Mouse (Mus musculus) kidney, adult 2 months (tissue): ENCODE measurements at regions not wholly inside any gene's neighbourhood (a gene's known extent, or its start where the extent isn't known, plus 50 kb on each side); places are given as distances from the start of the nearest gene placed in this dataset.

Experiments
- DNase-seq: peaks from one replicate; pipeline ENCODE4 v3.0.0; 2021
- H3K27ac ChIP-seq: fragments of 200-500 bp; 2 replicates; pipeline ENCODE4 v1.5.1; 2012; ENCODE audit warnings: low read depth, low read length, control low read depth, inconsistent platforms; ENCODE audit not compliant: insufficient read depth
- H3K27me3 ChIP-seq: fragments of 200-500 bp; replicated peaks from 2 replicates; pipeline ENCODE4 v1.6.1; 2012; ENCODE audit warnings: mild to moderate bottlenecking, moderate library complexity, low read length, inconsistent platforms; ENCODE audit not compliant: control insufficient read depth, insufficient read depth
- H3K36me3 ChIP-seq: fragments of 200-500 bp; 2 replicates; pipeline ENCODE4 v1.6.1; 2012; ENCODE audit warnings: mild to moderate bottlenecking, moderate library complexity, low read length, inconsistent platforms; ENCODE audit not compliant: control insufficient read depth, insufficient read depth
- H3K4me1 ChIP-seq: fragments of 200-500 bp; 2 replicates; pipeline ENCODE4 v1.6.1; 2011; ENCODE audit warnings: low read length; ENCODE audit not compliant: control insufficient read depth, insufficient read depth
- H3K4me3 ChIP-seq: fragments of 200-500 bp; 2 replicates; pipeline ENCODE4 v1.5.1; 2011; ENCODE audit warnings: mild to moderate bottlenecking, low read depth, low read length, control low read depth; ENCODE audit not compliant: insufficient read depth
- CTCF ChIP-seq: fragments of 200-500 bp; conservative IDR thresholded peaks from 2 replicates; pipeline ENCODE4 v1.5.1; 2011; ENCODE audit warnings: low read depth, mild to moderate bottlenecking, control low read depth, low read length, moderate library complexity, mixed read lengths; ENCODE audit not compliant: insufficient read depth, insufficient read length
- POLR2A ChIP-seq: fragments of 200-500 bp; IDR thresholded peaks from one replicate; pipeline ENCODE4 v1.6.1; 2011; ENCODE audit warnings: low read depth, low read length, control low read depth
- WGBS: fragments of 180-500 bp; shearing (Covaris S2); methylation state at CpG from one replicate; pipeline ENCODE4 v1.1.7; 2018; 5-methylcytosine and 5-hydroxymethylcytosine counted together

DNA sequence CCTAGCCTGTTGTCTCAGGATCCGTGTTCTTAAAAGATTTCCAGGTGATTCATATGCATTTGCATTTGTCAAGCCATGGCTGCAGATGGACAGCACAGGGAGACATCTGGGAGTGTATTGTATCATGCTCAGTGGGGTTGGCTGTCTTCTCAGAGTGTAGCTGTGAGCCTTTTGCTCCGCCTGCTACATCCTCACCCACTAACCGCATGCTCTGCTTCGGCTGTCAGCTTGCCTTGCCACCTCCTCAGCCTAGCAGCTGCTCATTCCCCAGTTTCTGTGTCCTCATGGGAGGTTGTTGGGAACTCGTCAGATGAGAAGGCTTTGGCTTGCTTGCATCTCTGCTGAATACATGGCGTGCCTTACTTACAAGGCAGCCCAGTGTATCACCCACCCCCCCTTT lies 174.5 kb upstream of the C9orf72 start:
- WGBS, result 76% methylated on average over 6 of the region's 6 CpGs
- Histone ChIP-seq H3K4me1 (no peaks in the 10 kb centered on the region), H3K36me3 (no peaks in the 10 kb centered on the region), H3K27ac (no peak overlapping the region), H3K27me3 (no peaks in the 10 kb centered on the region; the same call in 1 of the 2 replicates), H3K4me3 (no peak overlapping the region)
- no peak for DNase-seq
- no peak for TF ChIP-seq POLR2A
- TF ChIP-seq CTCF, result no peak

DNA sequence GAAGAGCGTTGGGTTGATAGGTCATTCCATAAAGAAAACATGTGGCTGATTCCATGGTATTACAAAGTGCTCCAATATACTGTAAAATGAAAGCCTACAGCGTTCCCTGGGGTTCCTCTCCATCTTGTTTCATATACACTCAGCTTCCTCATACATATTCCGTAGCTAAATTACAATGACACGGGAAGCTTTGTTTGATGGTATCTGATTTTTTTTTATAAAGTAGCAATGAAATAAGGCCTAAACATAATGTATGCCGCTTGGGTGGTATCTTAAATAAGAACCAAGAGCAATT lies 169.6 kb upstream of the C9orf72 start:
- H3K4me3 ChIP-seq, result no peak overlapping the region
- WGBS, result 95% methylated on average over 5 of the region's 5 CpGs
- no peaks in the 10 kb centered on the region; the same call in 1 of the 2 replicates for H3K27me3 ChIP-seq
- TF ChIP-seq POLR2A (no peak), CTCF (no peak)
- no peak for DNase-seq
- H3K36me3 ChIP-seq, result no peaks in the 10 kb centered on the region
- H3K27ac ChIP-seq, result no peak overlapping the region
- no peaks in the 10 kb centered on the region for H3K4me1 ChIP-seq

- Histone ChIP-seq H3K36me3 (no peaks in the 10 kb centered on the region), H3K27me3 (no peaks in the 10 kb centered on the region; the same call in 1 of the 2 replicates), H3K4me1 (no peaks in the 10 kb centered on the region), H3K4me3 (no peak overlapping the region), H3K27ac (no peak overlapping the region)
- WGBS, result 44% methylated on average over 16 of the region's 16 CpGs
- TF ChIP-seq CTCF (no peak), POLR2A (no peak)
- DNase-seq, result no peak
These were observed 169.0 kb upstream of the C9orf72 start for GRCm38 (mm10) chr4:35394821-35395582.

- no peak overlapping the region for H3K4me3 ChIP-seq
- DNase-seq, result no peak
- H3K27me3 ChIP-seq, result no peaks in the 10 kb centered on the region
- TF ChIP-seq CTCF (no peak), POLR2A (no peak)
- H3K27ac ChIP-seq, result no peak overlapping the region
- H3K4me1 ChIP-seq, result no peaks in the 10 kb centered on the region
- 61% methylated on average over 4 of the region's 4 CpGs for WGBS
- H3K36me3 ChIP-seq, result no peaks in the 10 kb centered on the region
These were observed 149.8 kb upstream of the C9orf72 start for GRCm38 (mm10) chr4:35375791-35376190.

DNA sequence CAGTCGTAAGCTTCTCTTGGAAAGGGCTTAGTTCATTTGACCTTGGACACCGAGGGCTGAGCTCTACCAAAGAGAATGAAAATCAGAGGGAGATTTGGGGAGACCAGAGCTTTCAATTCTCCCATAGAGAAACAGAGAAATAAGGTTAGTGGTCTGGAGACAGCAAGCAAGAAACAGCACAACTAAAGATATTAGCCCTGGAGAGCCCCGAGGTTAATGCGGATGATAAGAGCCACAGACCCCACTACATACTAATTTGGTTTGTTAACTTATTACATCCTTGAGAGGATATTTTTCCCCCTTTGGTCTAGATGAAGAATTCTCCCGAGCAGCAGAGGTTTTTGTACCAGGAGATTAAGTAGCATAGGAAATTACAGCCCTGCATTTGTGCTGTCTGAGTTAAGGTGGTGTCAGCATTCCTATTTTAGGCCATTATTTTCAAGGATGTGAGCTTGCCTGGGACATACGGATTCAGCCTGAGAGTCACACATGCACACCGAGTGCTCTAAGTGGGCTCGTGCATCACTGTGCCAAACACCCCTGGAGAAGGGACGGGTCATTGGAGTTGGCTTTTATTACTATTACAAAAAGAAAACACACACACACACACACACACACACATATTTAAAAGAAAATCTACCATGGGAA lies 147.4 kb upstream of the C9orf72 start:
- TF ChIP-seq CTCF (no peak), POLR2A (no peak)
- Histone ChIP-seq H3K4me3 (no peak overlapping the region), H3K27ac (no peak overlapping the region), H3K27me3 (no peaks in the 10 kb centered on the region), H3K36me3 (no peaks in the 10 kb centered on the region), H3K4me1 (no peaks in the 10 kb centered on the region)
- DNase-seq, result no peak
- WGBS, result 58% methylated on average over 9 of the region's 9 CpGs

DNA sequence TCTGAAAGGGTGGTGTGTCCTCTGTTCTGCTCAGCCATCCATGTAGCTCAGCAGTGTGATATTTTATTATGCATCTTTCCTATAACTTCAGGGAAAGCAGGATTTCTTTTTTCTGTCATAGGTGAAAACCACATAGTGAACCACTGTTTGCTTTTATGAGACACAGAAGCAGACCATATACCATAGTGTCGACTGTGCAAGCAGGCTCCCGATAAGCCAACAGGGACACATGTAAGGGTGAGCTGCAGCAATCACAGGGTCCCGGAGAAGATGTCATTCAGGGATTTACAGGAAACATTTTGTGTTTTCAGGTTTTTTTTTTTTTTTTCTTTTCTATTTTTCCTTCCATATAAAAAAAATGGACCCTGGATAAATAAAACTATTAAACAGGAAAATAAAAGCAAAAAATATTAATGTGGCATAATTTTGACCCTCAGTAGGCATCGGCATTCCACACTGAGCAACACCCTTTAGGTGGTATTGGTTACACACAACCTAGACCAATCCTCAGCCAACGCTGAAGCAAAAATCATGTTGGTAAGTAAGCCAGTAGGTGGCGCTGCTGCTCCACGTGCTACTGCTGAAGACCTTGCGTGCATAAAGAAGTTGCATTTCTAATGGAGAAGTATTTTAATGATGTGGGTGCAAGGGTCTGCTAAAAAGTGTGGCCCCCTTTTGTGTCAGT lies 146.7 kb upstream of the C9orf72 start:
- TF ChIP-seq POLR2A, result no peak
- peak; percentile 99 for TF ChIP-seq CTCF
- Histone ChIP-seq H3K4me3 (no peak overlapping the region), H3K36me3 (no peaks in the 10 kb centered on the region), H3K4me1 (no peaks in the 10 kb centered on the region), H3K27me3 (no peaks in the 10 kb centered on the region), H3K27ac (no peak overlapping the region)
- DNase-seq, result peak; percentile 71
- 23% methylated on average over 8 of the region's 8 CpGs for WGBS

DNA sequence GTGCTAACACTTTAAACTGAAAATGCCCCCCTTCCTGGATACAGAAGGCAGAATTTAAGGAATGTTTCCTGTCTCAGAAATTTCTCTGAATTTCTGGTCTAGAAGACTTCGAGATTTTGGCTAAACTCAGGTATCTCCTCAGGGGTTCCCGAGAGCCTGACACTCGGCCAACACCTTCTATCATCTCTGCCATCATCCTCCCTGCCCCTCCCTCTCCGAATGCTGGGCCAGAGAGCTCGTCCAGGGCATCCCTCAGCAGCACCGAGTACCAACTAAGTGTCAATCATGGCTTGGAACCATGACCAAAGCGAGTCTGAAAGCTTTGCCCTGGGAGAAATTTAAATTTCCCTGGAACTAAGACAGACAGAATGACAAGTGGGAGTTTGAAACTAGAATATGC lies 138.2 kb upstream of the C9orf72 start:
- no peaks in the 10 kb centered on the region for H3K27me3 ChIP-seq
- WGBS, result 77% methylated on average over 7 of the region's 7 CpGs

More for the DNA sequence above, 138.2 kb upstream of the C9orf72 start:
- Histone ChIP-seq H3K27ac (no peak overlapping the region), H3K36me3 (no peaks in the 10 kb centered on the region), H3K4me1 (0 out of 2 replicates have a peak, but pooled peaks cover 2% of the 10 kb centered on the region), H3K4me3 (no peak overlapping the region)
- DNase-seq, result no peak
- TF ChIP-seq CTCF (no peak), POLR2A (no peak)
